ENCODE assay signal across 33 mouse cellular contexts in the genomic region with DNA sequence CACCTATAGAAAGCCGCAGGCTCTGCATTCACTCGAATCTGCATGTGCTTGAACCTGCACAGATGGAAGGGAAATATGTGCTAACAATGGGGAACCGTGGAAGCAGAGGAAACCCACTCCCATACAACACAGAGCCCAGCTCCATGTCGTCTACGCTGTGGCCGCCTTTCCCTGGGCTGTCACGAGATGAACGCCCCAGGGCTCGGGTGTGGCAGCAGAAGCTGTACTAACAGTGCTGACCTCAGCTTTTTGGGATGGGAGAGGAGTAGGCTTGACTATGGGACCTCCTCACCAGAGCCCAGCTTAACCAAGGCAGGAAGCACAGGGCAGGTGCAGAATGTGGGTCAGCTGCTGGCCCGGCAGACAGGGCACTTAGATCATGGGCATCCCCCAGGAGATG. TPM values are rescaled to one million over a fixed set of nuclear protein-coding genes. Genes with fewer than 3 reads are reported as not detected.
DNase-seq lines count a peak whose midpoint lies in the region; ATAC-seq and TF ChIP-seq lines count a peak whose summit lies in the region.
"Had no signal": no experiment of that assay in that cellular context is flagged by ENCODE, and none has a peak within 500 bp of the region (broad histone marks: within the 10 kb centered on the region; RNA-seq: fewer than 3 reads in every experiment).

No protein-coding gene starts in this region.

- H3K9ac ChIP-seq in hindbrain, postnatal 0 days (replicated peaks; ENCODE audit: low read length): no peak overlapping the region
- no peak overlapping the region for H3K9ac ChIP-seq in hindbrain, embryonic 11.5 days (ENCODE audit: low read depth, low read length)
- H3K9ac ChIP-seq in kidney, embryonic 15.5 days: no peak overlapping the region
- H3K9ac ChIP-seq: embryonic facial prominence, embryonic 13.5 days; embryonic facial prominence, embryonic 15.5 days; forebrain, embryonic 13.5 days; forebrain, embryonic 15.5 days; forebrain, postnatal 0 days had no signal

- no peak for DNase-seq in hindbrain, postnatal 0 days (ENCODE audit: low spot score)
- DNase-seq in hindbrain, embryonic 11.5 days (ENCODE audit: low spot score): no peak
- DNase-seq in kidney, adult 8-10 months: no peak
- peak; percentile 44 for DNase-seq in yolk sac, embryonic 10.5 days (ENCODE audit: low spot score)
- no peak for DNase-seq in layer of hippocampus, adult 9-11 months
- no peak for DNase-seq in ovary, postnatal 14 days (ENCODE audit: low spot score)
- DNase-seq: adrenal gland, adult 2 months; adrenal gland, postnatal 10 days; adrenal gland, postnatal 25 days; B cell, adult 2 months; cerebellum, adult 11 months; cerebellum, adult 18-20 months; cerebellum, adult 8-10 months; cerebellum, adult 9-11 months; cerebellum, postnatal 14 days; cerebellum, postnatal 36 days; embryo, embryonic 11 days; forebrain, postnatal 0 days had no signal

- ATAC-seq in hindbrain, postnatal 0 days: 0 out of 2 replicates have a peak, but pooled peaks have one; percentile 32
- ATAC-seq in hindbrain, embryonic 11.5 days (ENCODE audit: low FRiP score): no peak
- no peak for ATAC-seq in kidney, embryonic 15.5 days (replicated peaks; ENCODE audit: low FRiP score)
- ATAC-seq in erythroblast, adult 5-6 weeks (replicated peaks; ENCODE audit: low FRiP score, poor library complexity, severe bottlenecking): 0 out of 2 replicates have a peak, but pooled peaks have one; percentile 26
- ATAC-seq: CD4-positive, CD25-positive, alpha-beta regulatory T cell, adult 4 months; forebrain, embryonic 13.5 days; forebrain, embryonic 15.5 days; forebrain, postnatal 0 days; Patski had no signal

- H3K4me2 ChIP-seq in hindbrain, postnatal 0 days (ENCODE audit: low read depth, low read length): no peak overlapping the region
- H3K4me2 ChIP-seq in hindbrain, embryonic 11.5 days (replicated peaks; ENCODE audit: low read depth, low read length): no peak overlapping the region
- no peak overlapping the region for H3K4me2 ChIP-seq in kidney, embryonic 15.5 days
- H3K4me2 ChIP-seq: embryonic facial prominence, embryonic 13.5 days; embryonic facial prominence, embryonic 15.5 days; forebrain, embryonic 13.5 days; forebrain, embryonic 15.5 days had no signal

- TF ChIP-seq CTCF in hindbrain, postnatal 0 days (IDR thresholded peaks at IDR 0.05; ENCODE audit: low read depth): no peak

- H3K36me3 ChIP-seq in hindbrain, postnatal 0 days (ENCODE audit: insufficient read depth, low read length): no peaks in the 10 kb centered on the region
- H3K36me3 ChIP-seq in hindbrain, embryonic 11.5 days (ENCODE audit: control insufficient read depth, insufficient read depth, low read length): no peaks in the 10 kb centered on the region
- peaks cover 17% of the 10 kb centered on the region; the same call in 1 of the 2 replicates for H3K36me3 ChIP-seq in kidney, embryonic 15.5 days
- H3K36me3 ChIP-seq: forebrain, embryonic 15.5 days had no signal

- 91% methylated on average over 10 of the region's 10 CpGs for WGBS in hindbrain, postnatal 0 days
- WGBS in hindbrain, embryonic 11.5 days: 91% methylated on average over 10 of the region's 10 CpGs
- 85% methylated on average over 10 of the region's 10 CpGs for WGBS in kidney, embryonic 15.5 days

- H3K4me1 ChIP-seq in hindbrain, postnatal 0 days (ENCODE audit: insufficient read depth, low read length): 0 out of 2 replicates have a peak, but pooled peaks cover 2% of the 10 kb centered on the region
- H3K4me1 ChIP-seq in hindbrain, embryonic 11.5 days (replicated peaks; ENCODE audit: control insufficient read depth, insufficient read depth, low read length): no peaks in the 10 kb centered on the region
- H3K4me1 ChIP-seq in kidney, embryonic 15.5 days: peaks cover 19% of the 10 kb centered on the region

- H3K4me3 ChIP-seq in hindbrain, postnatal 0 days (ENCODE audit: low read length): no peak overlapping the region
- H3K4me3 ChIP-seq in hindbrain, embryonic 11.5 days (ENCODE audit: low read depth, low read length): no peak overlapping the region
- H3K4me3 ChIP-seq in kidney, embryonic 15.5 days (replicated peaks): no peak overlapping the region
- H3K4me3 ChIP-seq: embryonic facial prominence, embryonic 13.5 days; embryonic facial prominence, embryonic 15.5 days; forebrain, embryonic 13.5 days; forebrain, embryonic 15.5 days had no signal

- H3K27ac ChIP-seq in hindbrain, postnatal 0 days: no peak overlapping the region
- no peak overlapping the region for H3K27ac ChIP-seq in hindbrain, embryonic 11.5 days (ENCODE audit: low read depth, low read length)
- peak overlapping the region; percentile 60; the same call in 1 of the 2 replicates for H3K27ac ChIP-seq in kidney, embryonic 15.5 days
- H3K27ac ChIP-seq: embryonic facial prominence, embryonic 13.5 days; embryonic facial prominence, embryonic 15.5 days; forebrain, embryonic 13.5 days; forebrain, embryonic 15.5 days had no signal

- no peaks in the 10 kb centered on the region for H3K9me3 ChIP-seq in hindbrain, postnatal 0 days (ENCODE audit: low read length)
- H3K9me3 ChIP-seq in hindbrain, embryonic 11.5 days (ENCODE audit: control insufficient read depth, low read length): no peaks in the 10 kb centered on the region
- H3K9me3 ChIP-seq in kidney, embryonic 15.5 days (replicated peaks): no peaks in the 10 kb centered on the region
- H3K9me3 ChIP-seq: embryonic facial prominence, embryonic 13.5 days; embryonic facial prominence, embryonic 15.5 days; forebrain, embryonic 13.5 days; forebrain, embryonic 15.5 days had no signal

- H3K27me3 ChIP-seq in hindbrain, postnatal 0 days (ENCODE audit: insufficient read depth, low read length): no peaks in the 10 kb centered on the region
- H3K27me3 ChIP-seq in hindbrain, embryonic 11.5 days (ENCODE audit: control insufficient read depth, insufficient read depth, low read length): no peaks in the 10 kb centered on the region
- H3K27me3 ChIP-seq in kidney, embryonic 15.5 days: no peaks in the 10 kb centered on the region
- H3K27me3 ChIP-seq: CH12.LX; embryonic facial prominence, embryonic 13.5 days; embryonic facial prominence, embryonic 15.5 days; forebrain, embryonic 13.5 days; forebrain, embryonic 15.5 days; Patski had no signal

RNA-seq across cellular contexts. Expression of a gene that starts 5.5 kb away (rescaled TPM):
- total RNA-seq in hindbrain, postnatal 0 days (2014; rRNA removed): 7.5 and 12.3 TPM in 2 replicates
- 9.2 and 10.9 TPM in 2 replicates for polyA plus RNA-seq in hindbrain, postnatal 0 days (2015; fragmentation: Nextera tagmentation; extraction: Ambion mirVana)
- 6.4 and 7.9 TPM in 2 replicates for polyA plus RNA-seq in hindbrain, embryonic 11.5 days (2014; fragmentation: Nextera tagmentation; extraction: Ambion mirVana)
- 17.1 and 19.9 TPM in 2 replicates for polyA plus RNA-seq in kidney, embryonic 15.5 days (2015; fragmentation: Nextera tagmentation; extraction: Ambion mirVana)
- total RNA-seq in erythroblast, adult 5-6 weeks (2015; ENCODE audit: low replicate concordance): 0.38 and 2.3 TPM in 2 replicates
- total RNA-seq in erythroblast, adult 5-6 weeks (2017; ENCODE audit: low replicate concordance): 0.77 and 2.0 TPM in 2 replicates

RNA-seq across cellular contexts. Expression of a gene that starts 29.1 kb away (rescaled TPM):
- total RNA-seq in hindbrain, postnatal 0 days (2014; rRNA removed): not detected in 2 replicates
- not detected in 2 replicates for polyA plus RNA-seq in hindbrain, postnatal 0 days (2015; fragmentation: Nextera tagmentation; extraction: Ambion mirVana)
- polyA plus RNA-seq in hindbrain, embryonic 11.5 days (2014; fragmentation: Nextera tagmentation; extraction: Ambion mirVana): not detected in 2 replicates
- not detected in 2 replicates for polyA plus RNA-seq in kidney, embryonic 15.5 days (2015; fragmentation: Nextera tagmentation; extraction: Ambion mirVana)
- not detected in 2 replicates for total RNA-seq in erythroblast, adult 5-6 weeks (2015; ENCODE audit: low replicate concordance)
- total RNA-seq in erythroblast, adult 5-6 weeks (2017; ENCODE audit: low replicate concordance): not detected in 2 replicates
- total RNA-seq: adrenal gland, adult 2 months; adrenal gland, postnatal 10 days; adrenal gland, postnatal 25 days; adrenal gland, postnatal 4 days; CH12.LX; common myeloid progenitor, adult 5-6 weeks; forebrain, postnatal 0 days; MEL had no signal
- polyA plus RNA-seq: adrenal gland, adult 2 months; brain, embryonic 14.5 days; CD4-positive, CD25-positive, alpha-beta regulatory T cell, adult 4 months; embryonic facial prominence, embryonic 11.5 days; embryonic facial prominence, embryonic 13.5 days; forebrain, embryonic 11.5 days; forebrain, embryonic 13.5 days; forebrain, embryonic 15.5 days; Patski had no signal

RNA-seq across cellular contexts. Expression of a gene that starts 42.2 kb away (rescaled TPM):
- 2.5 and 4.0 TPM in 2 replicates for total RNA-seq in hindbrain, postnatal 0 days (2014; rRNA removed)
- 1.8 and 2.4 TPM in 2 replicates for polyA plus RNA-seq in hindbrain, postnatal 0 days (2015; fragmentation: Nextera tagmentation; extraction: Ambion mirVana)
- 5.6 and 10.1 TPM in 2 replicates for polyA plus RNA-seq in hindbrain, embryonic 11.5 days (2014; fragmentation: Nextera tagmentation; extraction: Ambion mirVana)
- polyA plus RNA-seq in kidney, embryonic 15.5 days (2015; fragmentation: Nextera tagmentation; extraction: Ambion mirVana): not detected in 2 replicates
- not detected in 2 replicates for total RNA-seq in erythroblast, adult 5-6 weeks (2015; ENCODE audit: low replicate concordance)
- not detected in 2 replicates for total RNA-seq in erythroblast, adult 5-6 weeks (2017; ENCODE audit: low replicate concordance)
- total RNA-seq: adrenal gland, adult 2 months; adrenal gland, postnatal 10 days; adrenal gland, postnatal 25 days; adrenal gland, postnatal 4 days; CH12.LX; common myeloid progenitor, adult 5-6 weeks; MEL had no signal
- polyA plus RNA-seq: adrenal gland, adult 2 months; CD4-positive, CD25-positive, alpha-beta regulatory T cell, adult 4 months; forebrain, embryonic 11.5 days; forebrain, embryonic 13.5 days; Patski had no signal

Comparison
In these comparisons a context has a peak if more than half of its experiments do, and no peak if none do; other contexts are left out.
1. ATAC-seq: peak in hindbrain, postnatal 0 days (single experiment) and erythroblast, adult 5-6 weeks (single experiment); none in hindbrain, embryonic 11.5 days (single experiment) and kidney, embryonic 15.5 days (single experiment).